Mouse (Mus musculus) cerebellum, postnatal 25 days (tissue): ENCODE data around the gene Jdp2.
A peak's percentile ranks its signal among the peaks of the same experiment; 100 is the strongest.

Experiments used
- DNase-seq, 2 experiments: peaks; one replicate each; pipeline ENCODE4 v3.0.0; 2021; ENCODE audit warnings: mixed read lengths in 2 of 2

The Jdp2 gene

GRCm38 (mm10) chr12:85598611-85599477 is at the start of gene Jdp2:
Jdp2 (plus strand) TSS chr12:85599027.
- peak; percentile 87 to 89 for DNase-seq

GRCm38 (mm10) chr12:85549661-85550060 is 49.2 kb upstream of the Jdp2 start:
- no peak for DNase-seq

- DNase-seq, result no peak
These were observed 48.4 kb upstream of the Jdp2 start for GRCm38 (mm10) chr12:85550435-85550834.

GRCm38 (mm10) chr12:85559299-85559698 is 39.5 kb upstream of the Jdp2 start:
- peak in 1 of 2 experiments; percentile 34 for DNase-seq

GRCm38 (mm10) chr12:85565441-85565840 is 33.4 kb upstream of the Jdp2 start:
- no peak for DNase-seq

GRCm38 (mm10) chr12:85568298-85568697 is 30.5 kb upstream of the Jdp2 start:
- DNase-seq, result no peak

- peak in 1 of 2 experiments; percentile 22 for DNase-seq
These were observed 29.3 kb upstream of the Jdp2 start for GRCm38 (mm10) chr12:85569393-85570157.

- DNase-seq, result no peak
These were observed 28.7 kb upstream of the Jdp2 start for GRCm38 (mm10) chr12:85570158-85570540.

- peak; percentile 62 to 70 for DNase-seq
These were observed 27.5 kb upstream of the Jdp2 start for GRCm38 (mm10) chr12:85571312-85571711.

- DNase-seq, result peak; percentile 64 to 72
These were observed 26.8 kb upstream of the Jdp2 start for GRCm38 (mm10) chr12:85572047-85572475.

GRCm38 (mm10) chr12:85574806-85575495 is 23.9 kb upstream of the Jdp2 start:
- no peak for DNase-seq

GRCm38 (mm10) chr12:85575496-85575840 is 23.4 kb upstream of the Jdp2 start:
- DNase-seq, result no peak

- DNase-seq, result no peak
These were observed 17.4 kb upstream of the Jdp2 start for GRCm38 (mm10) chr12:85581261-85582066.

- DNase-seq, result no peak
These were observed 16.8 kb upstream of the Jdp2 start for GRCm38 (mm10) chr12:85582067-85582316.

GRCm38 (mm10) chr12:85585761-85586258 is 13.0 kb upstream of the Jdp2 start:
- no peak for DNase-seq

GRCm38 (mm10) chr12:85589870-85590382 is 8.9 kb upstream of the Jdp2 start:
- DNase-seq, result no peak

GRCm38 (mm10) chr12:85592943-85593342 is 5.9 kb upstream of the Jdp2 start:
- DNase-seq, result no peak

GRCm38 (mm10) chr12:85594390-85594789 is 4.4 kb upstream of the Jdp2 start:
- no peak for DNase-seq

GRCm38 (mm10) chr12:85598053-85598452 is 774 bp upstream of the Jdp2 start:
- peak in 1 of 2 experiments; percentile 25 for DNase-seq

GRCm38 (mm10) chr12:85599478-85600152 is 788 bp downstream of the Jdp2 start:
- peak; percentile 70 to 77 for DNase-seq

- DNase-seq, result no peak
These were observed 1.8 kb downstream of the Jdp2 start for GRCm38 (mm10) chr12:85600637-85601036.

GRCm38 (mm10) chr12:85601531-85601930 is 2.7 kb downstream of the Jdp2 start:
- DNase-seq, result peak in 1 of 2 experiments; percentile 52
